Mouse (Mus musculus) urinary bladder, postnatal 36 days (tissue): Measurements from ENCODE around the gene Cbarp.
A peak's percentile ranks its signal among the peaks of the same experiment; 100 is the strongest.

Experiments
- DNase-seq, 2 experiments: peaks; one replicate each; pipeline ENCODE4 v3.0.0; 2022; ENCODE audit warnings: low spot score in 2 of 2, mixed read lengths in 1 of 2

Cbarp gene

DNA sequence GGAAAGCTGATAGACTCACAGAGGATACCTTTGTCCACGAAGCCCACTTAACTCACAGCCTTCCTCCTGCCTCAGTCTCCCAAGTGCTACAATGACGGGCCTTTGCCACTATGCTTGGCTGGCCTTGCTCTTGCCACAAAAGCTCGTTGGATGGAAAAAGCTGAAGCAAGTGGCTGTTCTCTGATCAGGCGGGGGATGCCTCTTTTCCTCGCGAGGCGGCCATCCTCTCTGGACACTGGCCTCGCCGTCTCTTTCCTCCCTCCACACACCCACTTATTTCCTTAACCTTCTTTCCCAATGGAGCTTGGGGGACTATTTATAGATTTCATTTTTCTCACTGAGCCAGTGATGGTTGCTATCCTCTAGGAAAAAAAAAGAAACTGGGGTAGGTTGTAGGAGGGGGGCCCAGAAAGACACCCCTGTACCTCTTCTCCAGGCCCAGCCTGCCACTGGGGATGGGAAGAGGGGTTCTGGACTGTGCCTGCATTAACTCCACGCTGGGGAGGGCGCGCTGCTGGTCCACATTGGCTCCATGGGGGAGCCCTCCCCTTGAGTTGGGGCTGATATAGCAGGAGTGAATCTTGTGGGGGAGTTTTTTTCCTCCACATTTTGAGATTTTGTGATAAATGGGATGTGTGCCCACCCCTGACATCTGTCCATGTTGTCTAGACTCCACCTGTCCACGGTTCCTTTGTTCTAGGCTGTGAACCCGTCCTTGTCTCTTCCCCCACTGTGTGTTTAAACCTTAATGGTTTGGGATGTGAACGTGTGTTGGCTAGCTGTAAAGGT, 16.7 kb upstream of the Cbarp start:
- DNase-seq, result no peak

DNA sequence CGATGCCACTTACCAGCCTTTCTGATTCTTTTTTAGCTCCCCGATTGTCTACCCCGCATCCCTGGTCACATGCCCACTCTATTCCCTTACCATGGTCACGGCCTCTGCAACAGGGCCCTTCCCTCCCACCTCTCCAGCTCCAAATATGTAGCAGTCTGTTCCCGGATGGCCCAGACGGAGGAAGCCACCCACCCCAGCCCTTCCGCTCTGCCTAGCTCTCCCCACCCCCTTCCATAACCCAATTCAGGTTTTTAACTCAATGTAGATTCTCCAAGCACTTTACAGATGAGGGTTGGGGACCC, 16.1 kb upstream of the Cbarp start:
- DNase-seq, result no peak

DNA sequence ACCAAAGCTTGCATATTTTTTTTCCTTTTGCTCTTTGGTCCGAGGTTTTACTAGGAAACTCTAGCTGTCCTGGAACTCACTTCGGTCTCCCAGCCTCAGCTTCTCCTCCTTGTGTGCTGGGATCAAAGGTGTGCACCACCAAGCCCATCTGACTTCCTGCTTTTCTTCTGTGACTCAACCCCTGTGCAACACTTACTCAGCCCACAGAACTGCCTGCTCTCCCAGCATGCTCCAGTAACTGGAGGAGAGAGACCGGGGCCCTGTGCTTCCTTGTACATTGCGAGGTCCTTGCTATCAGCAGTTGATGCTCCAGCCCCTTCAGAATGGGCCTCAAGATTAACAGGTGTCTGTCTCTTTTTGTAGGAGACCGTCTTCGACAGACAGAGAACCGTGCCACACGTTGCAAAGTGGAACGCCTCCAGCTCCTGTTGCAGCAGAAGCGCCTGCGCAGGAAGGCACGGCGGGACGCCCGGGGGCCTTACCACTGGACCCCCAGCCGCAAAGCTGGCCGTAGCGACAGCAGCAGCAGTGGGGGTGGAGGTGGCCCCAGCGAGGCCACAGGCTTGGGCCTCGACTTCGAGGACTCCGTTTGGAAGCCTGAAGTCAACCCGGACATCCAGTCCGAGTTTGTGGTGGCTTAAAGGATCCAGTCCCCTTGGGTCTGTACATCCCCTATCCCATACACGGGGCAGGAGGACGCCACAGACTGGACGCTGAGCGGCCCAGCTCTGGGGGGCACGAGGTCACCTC, 15.5 kb upstream of the Cbarp start:
- DNase-seq, result no peak

DNA sequence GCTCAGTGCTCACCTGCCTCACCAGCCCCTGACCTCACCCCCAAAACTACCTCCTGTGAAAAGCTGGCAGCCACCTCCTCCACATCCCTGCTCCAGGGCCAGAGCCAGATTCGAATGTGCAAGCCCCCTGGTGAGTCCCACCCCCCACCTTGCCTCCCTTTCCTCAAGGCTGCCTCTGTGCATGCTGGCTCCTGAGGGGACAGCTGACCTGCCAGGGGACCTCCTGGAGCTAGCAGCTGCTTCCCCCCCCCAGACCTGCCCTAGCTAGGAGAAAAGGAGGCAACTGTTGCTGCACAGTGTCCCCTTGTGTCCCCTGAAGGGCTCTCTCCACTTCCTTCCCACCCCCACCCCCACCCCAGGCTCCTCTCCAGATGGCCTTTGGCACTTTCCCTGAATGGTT, 14.6 kb upstream of the Cbarp start:
- no peak for DNase-seq

DNA sequence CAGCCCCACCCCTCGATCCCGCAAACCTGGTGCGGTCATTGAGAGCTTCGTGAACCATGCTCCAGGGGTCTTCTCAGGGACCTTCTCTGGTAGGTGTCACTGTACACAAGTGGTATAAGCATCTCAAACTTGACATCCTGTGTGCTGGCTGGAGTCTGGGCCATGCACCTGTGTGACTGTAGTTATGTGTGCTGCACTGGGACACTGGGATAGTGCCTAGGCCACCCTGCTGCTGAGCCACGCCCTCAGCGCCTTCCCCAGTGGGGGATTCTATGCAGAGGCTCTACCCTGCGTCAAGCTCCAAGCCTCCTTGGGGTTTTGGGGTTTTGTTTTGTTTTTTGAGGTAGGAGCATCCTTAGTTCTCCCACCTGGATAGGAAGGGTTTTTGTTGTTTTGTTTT, 13.7 kb upstream of the Cbarp start:
- no peak for DNase-seq

DNA sequence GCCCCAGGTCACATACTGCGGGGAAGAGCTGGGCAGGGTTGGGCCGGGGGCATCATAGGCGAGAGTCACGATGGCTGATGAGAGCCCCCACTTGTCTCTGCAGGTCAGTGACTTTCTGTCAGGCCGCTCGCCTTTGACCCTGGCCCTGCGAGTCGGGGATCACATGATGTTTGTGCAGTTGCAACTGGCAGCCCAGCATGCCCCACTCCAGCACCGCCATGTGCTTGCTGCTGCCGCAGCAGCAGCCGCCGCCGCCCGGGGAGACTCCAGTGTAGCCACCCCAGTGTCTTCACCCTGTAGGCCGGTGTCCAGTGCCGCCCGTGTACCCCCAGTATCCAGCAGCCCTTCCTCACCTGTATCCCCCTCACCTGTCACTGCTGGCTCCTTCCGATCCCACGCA, 13.1 kb upstream of the Cbarp start:
- no peak for DNase-seq

DNA sequence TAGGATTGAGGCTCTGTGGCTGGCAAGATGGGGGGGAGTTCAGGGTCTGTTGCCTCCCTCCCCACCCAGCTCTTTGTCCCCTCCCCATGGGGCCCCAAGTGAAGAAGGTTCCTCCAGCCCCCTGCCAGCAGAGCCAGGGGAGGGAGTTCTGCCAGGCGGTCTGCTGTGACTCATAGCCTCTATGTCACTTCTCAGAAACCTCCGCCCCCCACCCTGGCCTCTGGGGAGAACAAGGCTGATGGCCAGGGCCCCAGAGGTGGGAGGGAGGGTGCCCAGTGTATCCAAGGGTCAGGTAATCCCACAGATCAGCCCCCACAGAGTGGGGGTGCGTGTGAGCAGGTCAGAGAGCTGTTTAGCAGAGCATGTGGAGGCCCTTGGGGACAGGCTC, 12.2 kb upstream of the Cbarp start:
- peak in 1 of 2 experiments; percentile 62 for DNase-seq

DNA sequence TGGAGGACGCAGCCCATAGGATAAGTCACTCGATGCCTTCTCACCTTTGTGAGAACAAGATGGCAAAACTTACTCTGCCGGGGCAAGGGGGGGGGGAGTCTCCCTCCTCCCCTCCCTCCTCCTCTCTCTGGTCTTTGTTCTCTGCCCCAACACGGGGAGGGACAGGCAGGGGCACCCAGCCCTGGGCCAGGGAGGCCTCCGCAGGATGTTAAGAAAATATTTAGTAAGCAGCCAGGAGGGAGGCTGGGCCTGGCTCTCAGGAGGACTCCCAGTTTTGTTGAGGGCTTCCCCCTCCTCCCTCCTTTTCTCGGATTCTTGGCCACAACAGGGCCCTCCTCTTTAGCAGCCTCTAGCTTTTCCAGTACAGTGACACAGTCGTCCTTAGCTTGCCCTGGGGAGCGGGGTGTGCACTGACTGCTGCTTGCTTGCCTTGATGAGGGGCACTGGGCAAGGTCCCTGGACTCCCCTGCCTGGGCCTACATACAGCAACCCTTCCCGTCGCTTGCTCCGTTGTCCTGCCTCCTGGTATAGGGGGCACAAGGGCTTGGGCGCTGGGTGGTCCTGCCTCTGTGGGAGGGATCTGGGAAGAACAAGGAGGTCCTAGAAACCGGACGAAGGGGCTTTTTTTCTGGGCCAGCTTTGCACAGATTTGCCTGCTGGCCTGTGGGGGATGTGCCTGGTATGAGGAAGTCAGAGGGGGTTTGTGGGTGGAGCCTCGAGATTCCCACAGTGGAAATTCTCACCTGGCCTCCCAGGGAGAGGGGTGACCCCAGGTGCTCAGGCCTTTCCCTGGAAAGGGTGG, 11.6 kb upstream of the Cbarp start:
- peak in 1 of 2 experiments; percentile 56 for DNase-seq

DNA sequence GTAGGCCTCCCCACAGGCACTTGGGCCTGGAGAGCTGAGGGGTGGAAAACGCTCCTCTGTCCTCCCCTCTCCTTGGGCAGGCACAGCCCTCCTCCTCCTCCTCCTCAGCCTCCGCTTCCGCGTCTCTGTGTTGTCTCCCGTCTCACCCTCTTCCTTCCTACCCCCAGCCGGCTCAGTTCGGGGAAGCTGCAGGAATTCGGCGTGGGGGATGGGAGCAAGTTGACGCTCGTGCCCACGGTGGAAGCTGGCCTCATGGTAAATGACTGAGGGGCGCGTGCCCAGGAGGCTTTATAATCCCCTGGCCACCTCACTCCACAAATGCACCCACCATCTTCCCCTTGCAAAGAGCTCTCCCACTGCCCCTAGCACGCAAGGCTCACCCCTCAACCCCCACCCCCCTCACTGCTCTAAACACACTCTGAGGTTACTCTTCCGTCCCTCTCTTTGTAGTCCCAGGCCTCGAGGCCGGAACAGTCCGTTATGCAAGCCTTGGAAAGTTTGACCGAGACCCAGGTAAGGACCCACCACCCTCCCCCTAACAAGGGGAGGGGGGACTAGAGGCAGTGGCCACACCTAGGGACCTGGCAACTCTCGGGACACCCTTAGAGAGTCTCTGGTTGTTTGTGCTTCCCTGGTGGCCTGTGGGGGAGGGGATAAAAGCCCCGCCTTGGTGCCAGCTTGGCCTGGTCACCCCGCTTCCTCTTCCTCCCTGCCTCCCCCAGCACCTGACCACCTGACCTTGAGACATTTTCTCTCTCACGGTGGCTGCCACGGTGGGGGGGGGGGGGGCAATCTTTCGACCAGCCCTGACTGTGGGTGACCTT, 10.8 kb upstream of the Cbarp start:
- peak in 1 of 2 experiments; percentile 67 for DNase-seq

DNA sequence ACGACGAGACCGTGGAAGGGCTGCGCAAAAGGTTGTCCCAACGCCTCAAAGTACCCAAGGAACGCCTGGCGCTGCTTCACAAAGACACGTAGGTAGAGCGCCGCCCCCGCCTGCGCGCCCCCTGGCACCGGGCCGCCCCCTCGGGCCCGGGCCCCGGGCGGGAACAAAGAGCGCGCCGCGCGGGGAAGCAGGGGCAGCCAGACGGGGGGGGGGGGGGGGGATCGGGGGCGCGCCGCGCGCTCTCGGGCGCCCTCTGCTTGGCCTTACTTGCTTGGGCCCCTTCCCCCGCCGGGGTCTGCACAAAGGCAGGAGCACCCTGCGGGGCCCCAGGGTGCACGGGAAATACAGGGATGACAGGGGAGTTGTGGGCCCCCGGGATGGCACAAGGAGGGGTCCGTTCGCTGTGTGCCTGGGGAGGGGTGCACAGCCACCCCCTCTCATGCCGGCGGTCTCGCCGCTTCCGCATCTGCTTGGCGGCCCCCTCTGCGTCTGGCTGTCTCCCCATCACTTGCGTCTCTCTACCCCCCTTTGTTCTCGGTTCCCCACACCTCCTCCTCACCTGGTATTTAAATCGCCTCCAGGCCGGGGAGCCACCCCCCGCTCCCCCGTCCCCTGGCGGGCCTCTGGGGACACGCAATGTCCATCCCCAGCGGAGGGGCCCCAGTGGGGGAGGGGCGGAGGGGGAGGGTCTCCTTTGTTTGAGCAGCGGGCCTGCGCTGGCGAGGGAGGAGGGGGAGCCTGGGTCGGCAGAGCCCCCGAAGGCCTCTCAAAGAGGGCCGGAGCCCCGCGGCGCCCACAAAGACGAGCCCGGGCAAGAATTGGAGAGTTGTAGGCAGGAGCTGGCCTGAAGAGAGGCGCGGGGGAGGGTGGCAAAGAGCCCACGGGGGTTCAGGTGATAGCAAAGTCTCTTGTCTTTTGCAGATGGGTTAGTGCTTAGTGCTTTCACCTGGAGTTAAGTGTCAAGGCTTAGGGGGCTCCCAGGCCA, 9.9 kb upstream of the Cbarp start:
- DNase-seq, result peak in 1 of 2 experiments; percentile 63

DNA sequence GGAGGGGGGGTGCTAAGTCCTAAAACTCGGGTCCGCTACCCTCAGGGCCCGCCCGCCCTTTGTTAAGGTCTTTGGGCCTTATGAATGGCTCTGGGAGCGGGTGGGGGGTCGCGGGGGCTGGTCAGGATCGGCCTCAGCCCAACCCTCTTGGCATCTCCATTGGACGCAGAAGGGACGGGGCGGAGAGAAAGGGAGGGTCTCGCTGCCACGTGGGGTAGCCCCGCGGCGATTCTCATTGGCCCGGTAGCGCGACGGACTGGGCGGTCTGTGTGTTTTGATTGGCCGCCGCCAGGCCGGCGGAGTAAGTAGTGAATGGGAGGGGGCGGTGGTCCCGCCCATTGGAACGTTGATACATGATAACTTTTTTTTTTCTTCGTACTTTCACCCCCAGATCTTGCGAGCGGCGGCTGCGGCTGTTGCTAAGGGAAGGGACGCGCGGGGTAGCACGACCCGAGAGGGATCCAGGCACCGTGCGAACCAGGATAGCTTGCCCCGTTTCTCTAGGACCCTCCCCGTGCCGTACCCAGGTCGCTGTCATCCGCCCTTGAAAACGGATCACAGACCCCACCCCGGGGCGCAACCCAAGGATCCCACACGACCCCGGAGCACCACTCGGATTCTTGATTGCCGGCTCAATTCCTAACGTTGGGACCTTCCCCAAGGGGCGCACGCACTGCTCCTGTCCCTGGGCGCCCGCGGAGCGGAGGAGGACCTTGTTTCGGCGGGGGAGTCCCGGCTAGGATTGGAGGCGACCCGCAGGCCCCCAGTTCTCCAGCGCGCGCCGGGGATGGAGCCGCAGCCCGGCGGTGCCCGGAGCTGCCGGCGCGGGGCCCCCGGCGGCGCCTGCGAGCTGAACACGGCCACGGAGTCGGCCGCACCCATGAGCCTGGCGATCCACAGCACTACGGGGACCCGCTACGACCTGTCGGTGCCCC, 8.9 kb upstream of the Cbarp start:
- peak; percentile 91 to 98 for DNase-seq

DNA sequence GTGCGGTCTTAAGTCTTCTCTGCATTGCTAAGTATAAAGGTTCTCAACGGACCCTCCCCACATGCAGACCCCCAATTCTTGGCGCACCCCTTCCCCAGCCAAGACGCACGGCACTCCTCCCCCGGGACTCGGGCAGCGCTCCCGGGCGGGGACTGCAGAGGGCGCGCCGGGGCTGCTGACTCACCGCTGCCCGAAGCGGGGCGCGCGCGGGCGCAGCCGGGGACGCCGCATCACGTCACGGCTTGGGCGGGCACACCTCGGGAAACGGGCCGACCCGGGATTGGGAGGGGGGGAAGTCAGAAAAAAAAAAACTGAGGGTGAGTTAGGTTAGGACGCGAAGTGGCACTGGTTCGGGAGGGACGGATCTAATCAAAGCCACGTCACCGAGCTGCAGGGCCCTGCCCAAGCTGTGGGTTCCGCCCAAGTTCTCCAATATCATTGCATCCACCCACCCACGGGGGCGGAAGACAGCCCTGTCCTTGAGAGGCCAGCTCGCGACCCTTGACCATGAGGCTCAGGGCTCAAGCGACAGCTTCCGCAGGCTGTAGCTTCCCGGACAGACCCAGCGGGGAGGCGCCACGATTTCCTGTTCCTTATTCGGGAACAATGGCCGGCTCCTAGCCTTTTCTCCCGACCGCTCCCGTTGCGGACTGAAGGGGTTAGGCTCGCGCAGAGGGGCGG, 8.1 kb upstream of the Cbarp start:
- peak; percentile 92 to 94 for DNase-seq

DNA sequence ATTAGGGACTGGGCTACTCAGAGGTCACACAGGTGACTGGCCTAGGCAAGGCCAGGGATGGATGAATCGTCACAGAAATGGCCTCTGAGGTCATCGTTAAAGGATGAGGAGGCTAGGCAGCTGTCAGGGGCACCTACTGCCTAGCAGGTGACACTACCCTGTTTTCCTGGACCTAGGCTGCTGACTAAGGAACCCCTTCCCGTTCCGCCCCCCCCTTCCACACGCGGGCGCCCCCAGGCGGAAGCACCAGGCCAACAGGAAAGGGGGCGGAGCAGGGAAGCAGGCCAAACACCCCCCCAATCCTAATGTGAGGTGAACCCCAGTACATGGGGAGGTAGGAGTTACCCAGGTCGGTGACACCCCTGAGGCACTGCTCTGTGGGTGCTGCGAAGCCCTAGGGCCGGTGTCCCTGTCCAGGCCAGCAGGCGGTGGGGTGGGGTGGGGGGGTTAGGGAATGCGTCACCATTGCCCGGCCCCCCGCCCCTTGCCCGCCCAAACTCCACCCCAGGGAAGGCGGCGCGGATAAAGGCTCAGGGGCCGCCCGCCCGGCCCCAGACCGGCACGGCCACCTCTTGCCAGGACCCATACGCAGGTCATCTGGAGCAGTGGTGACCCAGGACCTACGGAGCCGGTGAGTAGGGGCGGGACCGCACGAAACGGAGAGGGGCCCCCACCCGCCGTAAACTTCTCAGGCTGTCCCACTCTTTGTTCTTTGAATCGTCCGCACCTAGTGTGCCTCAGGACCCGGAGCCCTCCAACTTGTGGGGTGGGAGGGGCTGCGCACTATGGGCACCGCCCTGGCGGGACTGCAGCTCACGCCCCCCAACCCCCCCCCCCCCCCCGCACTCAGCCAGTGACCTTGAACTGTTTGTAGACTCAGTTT, 7.3 kb upstream of the Cbarp start, which contains the start of gene Midn:
TSS of gene Midn (plus strand) at position 554 of the 883 bp plus-strand sequence.
- peak; percentile 79 to 86 for DNase-seq

DNA sequence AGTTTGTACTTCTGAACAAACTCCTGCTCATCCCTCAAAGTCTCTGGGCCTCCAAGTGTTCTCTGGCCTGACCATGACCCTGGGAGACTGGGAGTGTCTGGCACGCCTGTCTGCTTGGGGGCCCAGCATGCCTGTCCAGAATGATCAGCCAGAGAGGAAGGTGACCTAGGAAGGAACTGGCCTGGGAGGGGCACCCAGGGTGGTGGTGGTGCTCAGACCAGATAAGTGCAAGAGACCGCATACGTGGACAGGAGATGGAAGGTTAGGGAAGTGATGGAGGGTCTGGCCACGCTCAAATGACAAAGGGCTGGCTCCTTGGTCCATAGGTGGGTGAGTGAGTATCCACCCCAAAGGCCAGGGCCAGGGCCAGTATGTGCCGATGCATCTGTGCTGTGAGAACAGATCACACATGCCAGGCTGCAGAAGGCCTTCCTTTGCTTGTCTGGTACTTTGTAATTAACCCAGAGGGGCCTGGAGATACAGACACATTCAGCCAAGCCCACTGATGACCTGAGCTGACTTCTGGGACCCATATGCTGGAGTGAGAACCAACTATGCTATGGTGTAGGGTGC, 6.6 kb upstream of the Cbarp start:
- no peak for DNase-seq

DNA sequence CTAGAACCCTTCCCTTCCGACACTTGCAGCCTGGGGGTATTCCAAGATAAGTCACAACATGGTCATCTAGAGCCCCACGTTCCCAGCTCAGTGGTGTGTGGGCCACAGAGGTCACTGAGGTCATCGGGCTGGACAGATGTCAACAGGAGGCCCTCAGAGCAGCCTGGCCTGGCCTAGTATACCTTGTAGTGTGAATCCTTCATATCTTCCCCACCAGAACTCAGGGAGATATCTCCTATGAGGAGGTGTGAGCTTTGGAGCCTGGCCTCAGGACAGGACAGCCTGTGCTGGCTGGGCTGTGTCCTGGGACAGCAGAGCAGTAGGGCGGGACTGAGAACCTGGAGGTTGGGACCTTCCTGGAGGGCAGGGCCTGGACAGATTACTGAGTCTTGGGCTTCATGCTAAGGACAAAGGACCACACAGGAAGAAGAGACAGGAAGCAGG, 6.0 kb upstream of the Cbarp start:
- no peak for DNase-seq

DNA sequence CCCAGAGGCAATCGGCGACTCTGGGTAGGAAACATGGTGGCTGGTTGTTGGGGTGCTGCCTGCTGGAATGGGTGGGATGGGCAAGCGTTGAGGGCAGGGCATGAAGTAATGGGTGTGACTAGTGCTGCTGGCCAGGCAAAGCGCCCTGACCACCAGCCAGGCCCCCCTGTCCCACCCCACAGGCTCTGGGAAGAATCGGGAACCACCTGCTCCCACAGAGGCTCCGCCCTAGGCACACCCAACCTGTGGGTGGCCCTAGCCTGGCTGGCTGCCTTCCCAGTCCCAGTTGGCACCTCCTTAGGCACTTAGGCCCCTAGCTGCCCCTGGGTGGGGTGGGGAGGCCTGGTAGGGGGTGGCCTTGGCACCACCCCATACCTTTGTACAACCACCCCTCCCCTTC, 5.3 kb upstream of the Cbarp start:
- peak in 1 of 2 experiments; percentile 57 for DNase-seq
